10 mouse cellular contexts compared by ENCODE assay signal in the genomic region with DNA sequence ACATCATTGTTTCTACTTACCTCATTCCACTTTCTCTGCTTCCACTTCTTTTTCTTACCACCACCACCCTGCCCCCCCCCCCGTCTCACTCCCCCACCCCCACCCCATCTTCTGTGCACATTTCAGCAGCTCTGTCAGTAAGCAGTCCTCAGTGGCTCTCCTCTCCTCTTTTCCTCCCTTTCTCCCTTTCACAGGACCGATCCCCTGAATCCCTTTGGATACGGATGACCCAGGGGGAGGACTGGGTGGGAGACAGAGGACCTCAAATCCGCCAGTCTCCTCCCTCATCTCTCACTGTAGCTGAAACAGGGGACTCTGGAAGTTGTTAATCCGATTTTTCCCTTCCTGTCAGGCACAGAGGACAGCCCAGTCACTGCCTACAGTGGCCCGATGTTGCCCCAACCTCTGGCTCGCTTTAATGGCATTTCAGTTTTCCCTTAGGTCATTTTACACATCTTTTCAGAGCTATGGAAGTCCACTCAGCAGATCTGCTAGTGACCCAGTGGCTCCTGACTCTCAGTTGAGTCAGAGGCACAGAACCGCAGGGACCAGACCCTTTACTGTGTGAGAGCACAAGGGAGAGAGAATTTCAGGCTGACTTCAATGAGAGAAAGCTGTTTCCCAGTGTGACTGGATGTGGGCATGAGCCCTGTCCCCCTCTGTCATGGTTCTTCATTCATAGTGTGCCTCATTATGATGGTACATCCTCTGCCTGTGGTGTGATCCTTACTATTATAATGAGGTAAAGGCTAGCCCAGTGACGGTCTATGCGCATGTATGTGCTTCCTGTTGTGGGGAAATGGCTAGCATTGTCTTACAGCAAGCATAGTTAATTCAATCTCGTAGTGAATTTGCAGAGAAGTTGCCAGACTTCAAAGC. TPM values are rescaled to one million over a fixed set of nuclear protein-coding genes. Genes with fewer than 3 reads are reported as not detected.
A peak's percentile ranks its signal among the peaks of the same experiment; 100 is the strongest.
DNase-seq lines count a peak whose midpoint lies in the region; ATAC-seq and TF ChIP-seq lines count a peak whose summit lies in the region.
"Had no signal": no experiment of that assay in that cellular context is flagged by ENCODE, and none has a peak within 500 bp of the region (broad histone marks: within the 10 kb centered on the region; RNA-seq: fewer than 3 reads in every experiment).

No protein-coding gene starts in this region.

- H3K4me3 ChIP-seq in heart, embryonic 12.5 days, result no peak overlapping the region
- H3K4me3 ChIP-seq in ES-Bruce4 (ENCODE audit: low read depth, low read length), result no peak overlapping the region
- H3K4me3 ChIP-seq in forebrain, postnatal 0 days (ENCODE audit: low read depth, low read length), result no peak overlapping the region
- H3K4me3 ChIP-seq in midbrain, embryonic 11.5 days (ENCODE audit: low read depth, low read length), result no peak overlapping the region
- H3K4me3 ChIP-seq: embryonic facial prominence, embryonic 15.5 days had no signal

- no peaks in the 10 kb centered on the region for H3K9me3 ChIP-seq in heart, embryonic 12.5 days (replicated peaks)
- no peaks in the 10 kb centered on the region for H3K9me3 ChIP-seq in ES-Bruce4 (replicated peaks; ENCODE audit: control insufficient read depth, insufficient read depth, low read length, poor library complexity, severe bottlenecking)
- H3K9me3 ChIP-seq in forebrain, postnatal 0 days (ENCODE audit: low read length), result no peaks in the 10 kb centered on the region
- no peaks in the 10 kb centered on the region for H3K9me3 ChIP-seq in midbrain, embryonic 11.5 days (ENCODE audit: control insufficient read depth, low read length)
- H3K9me3 ChIP-seq: embryonic facial prominence, embryonic 15.5 days had no signal

- H3K4me1 ChIP-seq in heart, embryonic 12.5 days (replicated peaks), result peaks cover 22% of the 10 kb centered on the region
- H3K4me1 ChIP-seq in ES-Bruce4 (ENCODE audit: control insufficient read depth, insufficient read depth, low read length), result peaks cover 2% of the 10 kb centered on the region
- no peaks in the 10 kb centered on the region for H3K4me1 ChIP-seq in forebrain, postnatal 0 days (ENCODE audit: insufficient read depth)
- peaks cover 40% of the 10 kb centered on the region for H3K4me1 ChIP-seq in midbrain, embryonic 11.5 days (ENCODE audit: control insufficient read depth, insufficient read depth, low read length)

- H3K36me3 ChIP-seq in heart, embryonic 12.5 days, result no peaks in the 10 kb centered on the region
- no peaks in the 10 kb centered on the region for H3K36me3 ChIP-seq in ES-Bruce4 (ENCODE audit: control insufficient read depth, insufficient read depth, low read length, poor library complexity, severe bottlenecking)
- H3K36me3 ChIP-seq in forebrain, postnatal 0 days (ENCODE audit: insufficient read depth), result no peaks in the 10 kb centered on the region
- no peaks in the 10 kb centered on the region for H3K36me3 ChIP-seq in midbrain, embryonic 11.5 days (ENCODE audit: control insufficient read depth, insufficient read depth, low read length)
- H3K36me3 ChIP-seq: embryonic facial prominence, embryonic 15.5 days had no signal

- TF ChIP-seq CTCF in ES-Bruce4 (IDR thresholded peaks at IDR 0.05; ENCODE audit: low read depth, low read length), result no peak
- no peak for TF ChIP-seq CTCF in forebrain, postnatal 0 days (IDR thresholded peaks at IDR 0.05; ENCODE audit: low read depth)

- TF ChIP-seq EP300 in ES-Bruce4 (IDR thresholded peaks at IDR 0.05; ENCODE audit: insufficient read depth, low read depth, low read length), result no peak

- WGBS in heart, embryonic 12.5 days, result 16% methylated on average over 11 of the region's 11 CpGs
- 27% methylated on average over 11 of the region's 11 CpGs for WGBS in forebrain, postnatal 0 days
- WGBS in midbrain, embryonic 11.5 days, result 6% methylated on average over 11 of the region's 11 CpGs

- H3K27ac ChIP-seq in heart, embryonic 12.5 days (ENCODE audit: poor library complexity, severe bottlenecking), result no peak overlapping the region
- H3K27ac ChIP-seq in ES-Bruce4 (ENCODE audit: insufficient read depth, low read length), result no peak overlapping the region
- no peak overlapping the region for H3K27ac ChIP-seq in forebrain, postnatal 0 days (ENCODE audit: low read depth, low read length)
- peak overlapping the region; percentile 73 for H3K27ac ChIP-seq in midbrain, embryonic 11.5 days (ENCODE audit: low read depth, low read length)
- H3K27ac ChIP-seq: embryonic facial prominence, embryonic 15.5 days had no signal

- no peak for TF ChIP-seq POLR2A in ES-Bruce4 (IDR thresholded peaks at IDR 0.05; ENCODE audit: insufficient read depth, low read length)

- DNase-seq in heart, postnatal 25 days (ENCODE audit: low spot score), result no peak
- no peak for DNase-seq in forebrain, postnatal 0 days
- peak; percentile 93 for DNase-seq in midbrain, embryonic 11.5 days (ENCODE audit: low spot score, missing footprints)
- DNase-seq in spleen, adult 12 weeks (ENCODE audit: low spot score), result no peak
- no peak for DNase-seq in frontal cortex, postnatal 10 days (ENCODE audit: low spot score in 2 of 2)
- no peak for DNase-seq in adrenal gland, postnatal 4 days (ENCODE audit: low spot score in 2 of 2)

- H3K9ac ChIP-seq in heart, embryonic 12.5 days, result peak overlapping the region; percentile 35; the same call in 1 of the 2 replicates
- 0 out of 2 replicates have a peak overlapping the region, but pooled peaks have one; percentile 18 for H3K9ac ChIP-seq in ES-Bruce4 (ENCODE audit: low read depth, poor library complexity, severe bottlenecking)
- no peak overlapping the region for H3K9ac ChIP-seq in forebrain, postnatal 0 days
- H3K9ac ChIP-seq in midbrain, embryonic 11.5 days (ENCODE audit: low read length), result peak overlapping the region; percentile 6; the same call in 1 of the 2 replicates
- H3K9ac ChIP-seq: embryonic facial prominence, embryonic 15.5 days had no signal

- H3K4me2 ChIP-seq in heart, embryonic 12.5 days, result peak overlapping the region; percentile 39
- no peak overlapping the region for H3K4me2 ChIP-seq in forebrain, postnatal 0 days (ENCODE audit: low read depth)
- H3K4me2 ChIP-seq in midbrain, embryonic 11.5 days, result peak overlapping the region; percentile 23; the same call in 1 of the 2 replicates
- H3K4me2 ChIP-seq: embryonic facial prominence, embryonic 15.5 days had no signal

- intact Hi-C loops in heart, postnatal 25 days (cut with DNase I), result no loop called here

- no peak for ATAC-seq in heart, embryonic 12.5 days (ENCODE audit: insufficient number of reproducible peaks, low FRiP score)
- ATAC-seq in forebrain, postnatal 0 days, result peak; percentile 17; the same call in 1 of the 2 replicates
- ATAC-seq in midbrain, embryonic 11.5 days (ENCODE audit: low FRiP score), result peak; percentile 64

- no peaks in the 10 kb centered on the region for H3K27me3 ChIP-seq in heart, embryonic 12.5 days (replicated peaks)
- no peaks in the 10 kb centered on the region for H3K27me3 ChIP-seq in ES-Bruce4 (ENCODE audit: control insufficient read depth, insufficient read depth, low read length, poor library complexity, severe bottlenecking)
- H3K27me3 ChIP-seq in forebrain, postnatal 0 days (ENCODE audit: insufficient read depth, low read length), result no peaks in the 10 kb centered on the region
- no peaks in the 10 kb centered on the region for H3K27me3 ChIP-seq in midbrain, embryonic 11.5 days (ENCODE audit: control insufficient read depth, insufficient read depth, low read length)
- H3K27me3 ChIP-seq: embryonic facial prominence, embryonic 15.5 days had no signal

RNA-seq across cellular contexts. Expression of gene Gm10645, which starts 11.6 kb away (rescaled TPM):
- polyA plus RNA-seq in heart, embryonic 12.5 days (2016; fragmentation: Nextera tagmentation; extraction: Ambion mirVana), result 0.64 and 1.1 TPM in 2 replicates
- under 1 TPM in 1 of 2 experiments, not detected in 1; 0.23 TPM for total RNA-seq in heart, postnatal 25 days (2021)
- polyA plus RNA-seq in ES-Bruce4 (2011; ENCODE audit: insufficient read depth, insufficient read length, low read depth, missing spikeins), result not detected in 2 replicates
- total RNA-seq in forebrain, postnatal 0 days (2014; rRNA removed), result 1.9 and 3.2 TPM in 2 replicates
- 7.5 and 8.8 TPM in 2 replicates for polyA plus RNA-seq in forebrain, postnatal 0 days (2015; fragmentation: Nextera tagmentation; extraction: Ambion mirVana)
- 5.8 and 6.6 TPM in 2 replicates for polyA plus RNA-seq in midbrain, embryonic 11.5 days (2014; fragmentation: Nextera tagmentation; extraction: Ambion mirVana)
- under 1 TPM; 0.68 to 0.92 TPM for total RNA-seq in adrenal gland, postnatal 4 days (2021)
- total RNA-seq: liver, adult 2 months had no signal

RNA-seq across cellular contexts. Expression of gene Tbc1d9, which starts 12.4 kb away (rescaled TPM):
- polyA plus RNA-seq in heart, embryonic 12.5 days (2016; fragmentation: Nextera tagmentation; extraction: Ambion mirVana), result 1.3 and 1.4 TPM in 2 replicates
- 1 to 10 TPM; 2.1 to 2.8 TPM for total RNA-seq in heart, postnatal 25 days (2021)
- 8.8 and 10.6 TPM in 2 replicates for polyA plus RNA-seq in ES-Bruce4 (2011; ENCODE audit: insufficient read depth, insufficient read length, low read depth, missing spikeins)
- total RNA-seq in forebrain, postnatal 0 days (2014; rRNA removed), result 83.4 and 107 TPM in 2 replicates
- 12.4 and 17.1 TPM in 2 replicates for polyA plus RNA-seq in forebrain, postnatal 0 days (2015; fragmentation: Nextera tagmentation; extraction: Ambion mirVana)
- 11.3 and 11.8 TPM in 2 replicates for polyA plus RNA-seq in midbrain, embryonic 11.5 days (2014; fragmentation: Nextera tagmentation; extraction: Ambion mirVana)
- 10 to 100 TPM; 10.8 to 13.4 TPM for total RNA-seq in adrenal gland, postnatal 4 days (2021)
